Mouse (Mus musculus) forebrain, embryonic 11.5 days (tissue): Measurements from ENCODE around the gene Prss27. TPM values are rescaled to one million over a fixed set of nuclear protein-coding genes. Genes with fewer than 3 reads are reported as not detected.

Source experiments
- ATAC-seq: fragments of 200-750 bp; cut with Nextera tagmentation; replicated peaks from 2 replicates; pipeline ENCODE4 v1.8.0; 2017; ENCODE audit warnings: moderate TSS enrichment; ENCODE audit not compliant: low FRiP score
- DNase-seq: peaks from one replicate; pipeline ENCODE4 v3.0.0-alpha.2; 2017; ENCODE audit warnings: low spot score
- H3K27ac ChIP-seq: fragments of 300-500 bp; sonication (generic); 2 replicates; pipeline ENCODE4 v1.5.1; 2014; ENCODE audit warnings: low read depth, low read length
- H3K27me3 ChIP-seq: fragments of 300-500 bp; sonication (generic); 2 replicates; pipeline ENCODE4 v1.6.1; 2014; ENCODE audit warnings: mild to moderate bottlenecking, low read length, mixed read lengths; ENCODE audit not compliant: control insufficient read depth, insufficient read depth
- H3K36me3 ChIP-seq: fragments of 300-500 bp; sonication (generic); 2 replicates; pipeline ENCODE4 v1.6.1; 2014; ENCODE audit warnings: mild to moderate bottlenecking, low read length, moderate library complexity, mixed read lengths; ENCODE audit not compliant: control insufficient read depth, insufficient read depth
- H3K4me1 ChIP-seq: fragments of 300-500 bp; sonication (generic); replicated peaks from 2 replicates; pipeline ENCODE4 v1.6.1; 2014; ENCODE audit warnings: low read length, mixed read lengths; ENCODE audit not compliant: control insufficient read depth, insufficient read depth
- H3K4me2 ChIP-seq: fragments of 300-500 bp; sonication (generic); 2 replicates; pipeline ENCODE4 v1.6.1; 2014; ENCODE audit warnings: low read depth, mild to moderate bottlenecking, low read length, moderate library complexity, mixed read lengths; ENCODE audit not compliant: severe bottlenecking
- H3K4me3 ChIP-seq: fragments of 300-500 bp; sonication (generic); 2 replicates; pipeline ENCODE4 v1.5.1; 2014; ENCODE audit warnings: low read depth, low read length
- H3K9ac ChIP-seq: fragments of 300-500 bp; sonication (generic); 2 replicates; pipeline ENCODE4 v1.6.1; 2014; ENCODE audit warnings: low read length
- H3K9me3 ChIP-seq: fragments of 300-500 bp; sonication (generic); 2 replicates; pipeline ENCODE4 v1.6.1; 2016; ENCODE audit warnings: low read length, mixed read lengths; ENCODE audit not compliant: control insufficient read depth
- WGBS: fragments of 180-500 bp; shearing (Covaris S2); extraction: QIAGEN DNeasy Blood & Tissue Kit; methylation state at CpG from one replicate; pipeline ENCODE4 v1.1.7; 2014; 5-methylcytosine and 5-hydroxymethylcytosine counted together
- polyA plus RNA-seq: library from polyadenylated mRNA; unstranded; fragments of >200 nt; fragmentation: Nextera tagmentation; extraction: Ambion mirVana; gene quantifications from 2 replicates; pipeline ENCODE4 v1.2.1, GENCODE M21; 2014

Prss27 gene
- polyA plus RNA-seq = 0.15 TPM in 1 of 2 replicates, not detected in the other

GRCm38 (mm10) chr17:24037844-24038243, at the start of gene Prss27:
Gene Prss27 (plus strand): TSS chr17:24038144.
- no peak for DNase-seq
- H3K27ac ChIP-seq = no peak within 1 kb of the TSS
- no peaks in the 10 kb centered on the region for H3K36me3 ChIP-seq
- H3K4me3 ChIP-seq = no peak within 1 kb of the TSS
- no peak within 1 kb of the TSS for H3K9ac ChIP-seq
- no peaks in the 10 kb centered on the region for H3K27me3 ChIP-seq
- WGBS = 71% methylated on average over 4 of the region's 4 CpGs
- H3K4me2 ChIP-seq = no peak within 1 kb of the TSS
- H3K9me3 ChIP-seq = no peaks in the 10 kb centered on the region
- ATAC-seq = no peak
- H3K4me1 ChIP-seq = no peaks in the 10 kb centered on the region

GRCm38 (mm10) chr17:23989802-23990201, 48.1 kb upstream of the Prss27 start:
- H3K27ac ChIP-seq = no peak overlapping the region
- H3K4me2 ChIP-seq = no peak overlapping the region
- no peak overlapping the region for H3K9ac ChIP-seq
- 57% methylated on average over 2 of the region's 2 CpGs for WGBS
- no peaks in the 10 kb centered on the region for H3K27me3 ChIP-seq
- ATAC-seq = no peak
- no peak for DNase-seq
- H3K4me1 ChIP-seq = 0 out of 2 replicates have a peak, but pooled peaks cover 3% of the 10 kb centered on the region
- H3K9me3 ChIP-seq = no peaks in the 10 kb centered on the region
- H3K36me3 ChIP-seq = no peaks in the 10 kb centered on the region
- no peak overlapping the region for H3K4me3 ChIP-seq

- H3K4me1 ChIP-seq = 0 out of 2 replicates have a peak, but pooled peaks cover 3% of the 10 kb centered on the region
- no peak overlapping the region for H3K27ac ChIP-seq
- no peak overlapping the region for H3K4me3 ChIP-seq
- H3K9me3 ChIP-seq = no peaks in the 10 kb centered on the region
- DNase-seq = no peak
- H3K27me3 ChIP-seq = no peaks in the 10 kb centered on the region
- no peaks in the 10 kb centered on the region for H3K36me3 ChIP-seq
- peak; percentile 63 for ATAC-seq
- 75% methylated on average over 9 of the region's 9 CpGs for WGBS
- H3K9ac ChIP-seq = peak overlapping the region; percentile 47; the same call in 1 of the 2 replicates
- peak overlapping the region; percentile 37; the same call in 1 of the 2 replicates for H3K4me2 ChIP-seq
Observed at GRCm38 (mm10) chr17:23992789-23993553, 45.0 kb upstream of the Prss27 start.

- ATAC-seq (peak; percentile 86), DNase-seq (peak; percentile 95)
- Histone ChIP-seq H3K9ac (peak overlapping the region; percentile 47), H3K4me2 (peak overlapping the region; percentile 37; the same call in 1 of the 2 replicates), H3K27me3 (no peaks in the 10 kb centered on the region), H3K27ac (no peak overlapping the region), H3K4me1 (0 out of 2 replicates have a peak, but pooled peaks cover 3% of the 10 kb centered on the region), H3K4me3 (0 out of 2 replicates have a peak overlapping the region, but pooled peaks have one; percentile 3), H3K9me3 (no peaks in the 10 kb centered on the region), H3K36me3 (no peaks in the 10 kb centered on the region)
- 10% methylated on average over 31 of the region's 31 CpGs for WGBS
Observed at GRCm38 (mm10) chr17:23993559-23994428, 44.1 kb upstream of the Prss27 start.

- H3K4me3 ChIP-seq = no peak overlapping the region
- no peaks in the 10 kb centered on the region for H3K36me3 ChIP-seq
- no peak overlapping the region for H3K4me2 ChIP-seq
- no peak overlapping the region for H3K9ac ChIP-seq
- H3K9me3 ChIP-seq = no peaks in the 10 kb centered on the region
- no peak overlapping the region for H3K27ac ChIP-seq
- H3K27me3 ChIP-seq = no peaks in the 10 kb centered on the region
- DNase-seq (no peak), ATAC-seq (no peak)
- WGBS = 63% methylated on average over 7 of the region's 7 CpGs
- H3K4me1 ChIP-seq = 0 out of 2 replicates have a peak, but pooled peaks cover 3% of the 10 kb centered on the region
Observed at GRCm38 (mm10) chr17:23994667-23995066, 43.3 kb upstream of the Prss27 start.

- H3K4me1 ChIP-seq = 0 out of 2 replicates have a peak, but pooled peaks cover 3% of the 10 kb centered on the region
- no peaks in the 10 kb centered on the region for H3K9me3 ChIP-seq
- no peak overlapping the region for H3K4me3 ChIP-seq
- no peak overlapping the region for H3K27ac ChIP-seq
- no peak for DNase-seq
- no peak for ATAC-seq
- 22% methylated on average over 1 of the region's 1 CpGs for WGBS
- no peaks in the 10 kb centered on the region for H3K36me3 ChIP-seq
- no peak overlapping the region for H3K9ac ChIP-seq
- no peaks in the 10 kb centered on the region for H3K27me3 ChIP-seq
- no peak overlapping the region for H3K4me2 ChIP-seq
Observed at GRCm38 (mm10) chr17:23995421-23995820, 42.5 kb upstream of the Prss27 start.

- no peak for ATAC-seq
- DNase-seq = no peak
- 56% methylated on average over 2 of the region's 2 CpGs for WGBS
Observed at GRCm38 (mm10) chr17:23997901-23998300, 40.0 kb upstream of the Prss27 start, which contains the start of gene Prss22. Gene Prss22 (minus strand): TSS chr17:23998100.

GRCm38 (mm10) chr17:23998383-23998782, 39.6 kb upstream of the Prss27 start:
- Histone ChIP-seq H3K27me3 (no peaks in the 10 kb centered on the region), H3K4me1 (0 out of 2 replicates have a peak, but pooled peaks cover 3% of the 10 kb centered on the region), H3K36me3 (no peaks in the 10 kb centered on the region), H3K27ac (no peak overlapping the region), H3K4me2 (no peak overlapping the region), H3K4me3 (no peak overlapping the region), H3K9ac (no peak overlapping the region), H3K9me3 (no peaks in the 10 kb centered on the region)
- 78% methylated on average over 6 of the region's 6 CpGs for WGBS
- ATAC-seq = no peak
- no peak for DNase-seq

More at GRCm38 (mm10) chr17:23997901-23998300, 40.0 kb upstream of the Prss27 start, which contains the start of gene Prss22:
- H3K36me3 ChIP-seq = no peaks in the 10 kb centered on the region
- H3K4me1 ChIP-seq = 0 out of 2 replicates have a peak, but pooled peaks cover 3% of the 10 kb centered on the region
- no peak within 1 kb of the TSS for H3K4me3 ChIP-seq
- no peak within 1 kb of the TSS for H3K9ac ChIP-seq
- H3K9me3 ChIP-seq = no peaks in the 10 kb centered on the region
- no peak within 1 kb of the TSS for H3K4me2 ChIP-seq
- H3K27ac ChIP-seq = no peak within 1 kb of the TSS
- no peaks in the 10 kb centered on the region for H3K27me3 ChIP-seq
